ENCODE assay signal across 8 mouse cellular contexts in genomic region chr2:49744251-49745093, GRCm38 (mm10). TPM values are rescaled to one million over a fixed set of nuclear protein-coding genes. Genes with fewer than 3 reads are reported as not detected.
DNase-seq lines count a peak whose midpoint lies in the region; ATAC-seq lines count a peak whose summit lies in the region.

No protein-coding gene starts in this region.

- no peaks in the 10 kb centered on the region for H3K36me3 ChIP-seq in kidney, embryonic 14.5 days (ENCODE audit: control insufficient read depth, insufficient read depth, low read length)
- H3K36me3 ChIP-seq in embryonic facial prominence, embryonic 13.5 days = no peaks in the 10 kb centered on the region
- peaks cover 7% of the 10 kb centered on the region for H3K36me3 ChIP-seq in midbrain, embryonic 15.5 days (replicated peaks)

- H3K4me1 ChIP-seq in kidney, embryonic 14.5 days (ENCODE audit: control insufficient read depth, insufficient read depth, low read length) = peaks cover 28% of the 10 kb centered on the region
- peaks cover 51% of the 10 kb centered on the region for H3K4me1 ChIP-seq in embryonic facial prominence, embryonic 13.5 days
- peaks cover 21% of the 10 kb centered on the region for H3K4me1 ChIP-seq in midbrain, embryonic 15.5 days

- 37% methylated on average over 11 of the region's 11 CpGs for WGBS in kidney, embryonic 14.5 days
- WGBS in embryonic facial prominence, embryonic 13.5 days = 47% methylated on average over 11 of the region's 11 CpGs
- WGBS in midbrain, embryonic 15.5 days = 46% methylated on average over 11 of the region's 11 CpGs

- intact Hi-C loops in left cerebral cortex, postnatal 25 days (cut with DNase I) = no loop called here

- ATAC-seq in kidney, embryonic 14.5 days (ENCODE audit: low FRiP score, low TSS enrichment) = peak; percentile 64
- no peak for ATAC-seq in embryonic facial prominence, embryonic 13.5 days (ENCODE audit: insufficient number of reproducible peaks, insufficient read depth, low FRiP score, low TSS enrichment, low read depth)
- no peak; the same call in 1 of the 2 replicates for ATAC-seq in midbrain, embryonic 15.5 days (replicated peaks)

- DNase-seq in kidney, postnatal 25 days = no peak
- peak; percentile 54 for DNase-seq in Muller cell, postnatal 12 days (ENCODE audit: inconsistent ontology term)
- no peak for DNase-seq in ovary, postnatal 14 days (ENCODE audit: low spot score)
- DNase-seq in left cerebral cortex, postnatal 25 days (ENCODE audit: low spot score in 2 of 2) = no peak
- no peak for DNase-seq in cerebellum, postnatal 36 days

- H3K27ac ChIP-seq in kidney, embryonic 14.5 days (ENCODE audit: low read depth, low read length) = peak overlapping the region; percentile 39; the same call in 1 of the 2 replicates
- peak overlapping the region; percentile 60 for H3K27ac ChIP-seq in embryonic facial prominence, embryonic 13.5 days
- H3K27ac ChIP-seq in midbrain, embryonic 15.5 days = peak overlapping the region; percentile 45

- H3K9me3 ChIP-seq in kidney, embryonic 14.5 days (ENCODE audit: control insufficient read depth, low read length) = no peaks in the 10 kb centered on the region
- no peaks in the 10 kb centered on the region for H3K9me3 ChIP-seq in embryonic facial prominence, embryonic 13.5 days
- no peaks in the 10 kb centered on the region for H3K9me3 ChIP-seq in midbrain, embryonic 15.5 days

- H3K4me3 ChIP-seq in kidney, embryonic 14.5 days (ENCODE audit: low read length) = no peak overlapping the region
- no peak overlapping the region for H3K4me3 ChIP-seq in embryonic facial prominence, embryonic 13.5 days
- H3K4me3 ChIP-seq in midbrain, embryonic 15.5 days = no peak overlapping the region

- peak overlapping the region; percentile 15 for H3K4me2 ChIP-seq in kidney, embryonic 14.5 days (replicated peaks; ENCODE audit: low read depth, low read length)
- H3K4me2 ChIP-seq in embryonic facial prominence, embryonic 13.5 days = peak overlapping the region; percentile 27
- H3K4me2 ChIP-seq in midbrain, embryonic 15.5 days = no peak overlapping the region

- H3K27me3 ChIP-seq in kidney, embryonic 14.5 days (ENCODE audit: control insufficient read depth, insufficient read depth, low read length) = no peaks in the 10 kb centered on the region
- H3K27me3 ChIP-seq in embryonic facial prominence, embryonic 13.5 days = no peaks in the 10 kb centered on the region
- H3K27me3 ChIP-seq in midbrain, embryonic 15.5 days (replicated peaks) = no peaks in the 10 kb centered on the region

- H3K9ac ChIP-seq in kidney, embryonic 14.5 days (ENCODE audit: low read depth, low read length) = no peak overlapping the region
- H3K9ac ChIP-seq in embryonic facial prominence, embryonic 13.5 days = no peak overlapping the region; the same call in 1 of the 2 replicates
- no peak overlapping the region for H3K9ac ChIP-seq in midbrain, embryonic 15.5 days

RNA-seq across cellular contexts. Expression of gene Lypd6b, which starts 43.0 kb away (rescaled TPM):
- 8.4 and 11.4 TPM in 2 replicates for polyA plus RNA-seq in kidney, embryonic 14.5 days (2014; fragmentation: Nextera tagmentation; extraction: Ambion mirVana)
- 7.9 and 8.5 TPM in 2 replicates for polyA plus RNA-seq in embryonic facial prominence, embryonic 13.5 days (2015; fragmentation: Nextera tagmentation; extraction: Ambion mirVana)
- 12.6 and 13.7 TPM in 2 replicates for polyA plus RNA-seq in midbrain, embryonic 15.5 days (2015; fragmentation: Nextera tagmentation; extraction: Ambion mirVana)
- 1 to 10 TPM; 8.1 to 8.6 TPM for total RNA-seq in left cerebral cortex, postnatal 25 days (2021)
